Mouse (Mus musculus): ENCODE results near the gene Adgrg2.

Gene Adgrg2

GRCm38 (mm10) chrX:160390464-160390956 lies at the start of gene Adgrg2:
Gene Adgrg2 (plus strand): TSS chrX:160390690.
- DNase-seq (ENCODE audit: low read depth, low spot score) = no peak

GRCm38 (mm10) chrX:160350995-160351394 lies 39.5 kb upstream of the Adgrg2 start:
- no peak for DNase-seq (ENCODE audit: low read depth, low spot score)

DNA sequence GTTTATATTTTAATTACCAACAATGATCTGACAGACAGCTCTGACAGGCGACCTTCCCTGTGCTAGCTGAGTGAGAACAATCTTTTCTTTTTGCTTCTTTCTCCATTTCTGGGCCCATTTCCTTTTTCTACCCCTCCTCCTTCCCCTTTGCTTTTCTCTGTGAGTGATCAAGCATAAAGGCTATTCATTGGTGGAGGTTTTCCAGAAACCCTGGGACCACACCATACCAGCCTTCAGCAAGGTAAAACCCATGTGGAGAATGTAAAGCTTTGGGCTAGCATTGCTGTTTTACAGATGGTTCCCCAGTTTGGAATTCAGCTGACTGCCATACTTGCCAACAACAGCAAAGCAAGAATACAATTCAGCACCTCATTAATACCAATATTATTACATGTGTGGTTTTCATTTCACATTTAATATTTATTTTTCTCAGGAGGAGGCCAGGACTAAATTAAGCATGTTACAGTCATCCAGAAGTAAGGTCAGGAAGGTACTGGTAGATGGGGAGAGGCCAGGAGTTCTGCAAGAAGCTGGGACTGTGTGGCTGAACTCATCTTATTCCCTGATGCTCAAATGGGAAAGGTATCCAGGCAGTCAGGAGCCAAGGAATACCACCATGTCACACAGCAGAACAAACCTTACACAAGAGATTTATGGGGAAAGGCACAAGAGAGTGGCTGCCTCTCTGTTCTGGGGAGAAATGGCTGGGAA lies 38.4 kb upstream of the Adgrg2 start:
- no peak for DNase-seq (ENCODE audit: low read depth, low spot score)

GRCm38 (mm10) chrX:160384748-160385501 lies 5.6 kb upstream of the Adgrg2 start:
- no peak for DNase-seq (ENCODE audit: low read depth, low spot score)

GRCm38 (mm10) chrX:160385502-160385772 lies 5.1 kb upstream of the Adgrg2 start:
- DNase-seq (ENCODE audit: low read depth, low spot score) = no peak

DNA sequence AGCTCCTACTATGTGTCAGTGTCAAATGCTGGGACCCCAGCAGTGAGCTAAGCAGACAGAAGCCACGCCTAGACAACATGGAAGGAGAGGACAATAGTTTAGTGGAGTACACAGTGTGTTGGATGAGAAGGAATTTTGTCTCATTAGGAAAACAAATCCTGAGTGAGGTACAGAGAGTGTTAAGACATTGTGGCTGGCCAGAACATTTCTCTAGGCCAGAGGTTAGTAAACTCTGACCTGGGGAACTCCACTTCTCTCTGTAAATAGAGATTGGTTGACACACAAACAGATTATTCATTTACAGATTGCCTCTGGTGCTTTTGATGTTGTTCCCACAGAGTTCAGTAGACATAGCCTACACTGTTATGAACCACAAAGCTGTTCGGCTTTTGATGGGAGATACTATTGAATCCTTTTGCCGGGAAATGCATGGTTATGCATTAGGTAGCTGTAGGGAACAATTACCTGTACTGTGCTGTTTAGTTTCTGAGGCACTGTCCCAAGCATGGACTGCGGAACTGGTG lies 22.5 kb downstream of the Adgrg2 start:
- DNase-seq (ENCODE audit: low read depth, low spot score) = no peak

GRCm38 (mm10) chrX:160413881-160414395 lies 23.4 kb downstream of the Adgrg2 start:
- no peak for DNase-seq (ENCODE audit: low read depth, low spot score)

DNA sequence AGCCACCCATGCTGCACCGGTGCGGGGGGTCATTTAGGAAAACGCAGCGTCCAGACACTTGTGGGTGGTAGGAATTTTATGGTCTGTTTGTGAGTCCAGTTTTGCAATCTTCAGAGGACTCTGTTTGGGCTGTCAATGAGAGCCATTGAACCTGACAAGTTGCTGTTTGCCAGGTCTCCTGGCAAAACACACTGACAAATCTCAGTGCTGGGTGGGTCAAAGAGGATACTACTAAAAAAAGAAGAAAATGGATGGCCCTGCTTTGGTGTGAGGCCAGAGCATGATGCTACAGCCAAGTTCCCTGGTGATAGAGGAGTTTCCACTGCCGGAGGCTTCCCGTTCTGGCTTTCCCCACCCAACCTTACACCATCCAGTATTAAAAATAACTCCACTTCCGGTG lies 27.9 kb downstream of the Adgrg2 start:
- no peak for DNase-seq (ENCODE audit: low read depth, low spot score)

DNA sequence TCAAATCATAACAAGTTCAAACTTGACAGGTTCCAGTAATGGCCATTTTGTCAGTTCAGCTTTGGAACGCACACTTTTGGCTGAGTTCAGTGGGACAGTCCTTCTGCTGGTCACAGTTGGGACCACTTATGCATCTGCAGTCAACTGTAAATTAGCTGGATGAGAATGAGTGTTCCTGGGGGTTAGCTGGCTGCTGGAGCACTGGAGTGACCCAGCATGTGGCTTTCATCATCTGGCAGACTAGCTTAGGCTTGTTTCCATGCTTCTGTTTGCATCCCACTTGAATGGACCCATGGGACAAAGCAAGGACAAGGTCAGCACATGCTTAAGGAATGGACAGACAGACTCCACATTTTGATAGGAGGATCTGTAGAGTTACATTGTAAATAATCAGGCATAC lies 33.2 kb downstream of the Adgrg2 start:
- no peak for DNase-seq (ENCODE audit: low read depth, low spot score)

DNA sequence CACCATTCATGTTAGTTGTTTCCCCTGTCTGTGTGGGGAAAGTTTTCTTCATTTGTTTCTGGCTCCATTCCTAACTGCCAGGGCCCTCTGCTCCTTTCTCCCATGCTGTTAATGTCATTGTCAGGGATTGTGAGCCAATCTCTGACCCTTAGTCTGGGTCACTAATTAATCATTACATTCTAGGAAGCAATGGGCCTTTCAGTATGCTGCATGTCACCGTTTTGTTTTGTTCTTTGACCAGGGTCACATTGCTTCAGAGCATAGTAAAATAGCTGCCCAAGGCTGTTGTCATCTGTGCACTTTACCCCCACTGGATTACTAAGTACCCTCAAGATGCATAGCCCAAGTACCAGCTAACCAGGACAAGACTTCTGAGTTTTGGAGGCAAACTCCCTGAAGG lies 36.0 kb downstream of the Adgrg2 start:
- DNase-seq (ENCODE audit: low read depth, low spot score) = no peak

DNA sequence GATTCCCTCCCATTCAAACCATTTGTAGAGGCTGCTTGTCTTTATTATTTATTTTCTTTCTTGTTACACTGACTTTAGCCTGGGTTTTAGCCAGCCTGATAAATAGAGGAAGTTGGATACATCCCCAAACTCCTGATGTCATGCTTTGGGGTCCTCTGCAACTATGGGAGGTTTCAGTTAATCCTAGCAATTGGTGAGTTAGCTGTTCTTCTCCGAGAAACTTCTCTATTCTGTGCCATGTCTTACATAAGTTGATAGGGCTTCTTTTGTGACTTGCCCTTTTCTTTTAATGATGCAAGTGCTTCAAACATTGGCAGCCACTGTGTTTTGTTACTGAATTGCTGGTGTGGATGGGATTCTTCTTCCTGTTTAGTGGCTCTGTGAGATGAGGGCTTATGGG lies 36.4 kb downstream of the Adgrg2 start:
- DNase-seq (ENCODE audit: low read depth, low spot score) = no peak

DNA sequence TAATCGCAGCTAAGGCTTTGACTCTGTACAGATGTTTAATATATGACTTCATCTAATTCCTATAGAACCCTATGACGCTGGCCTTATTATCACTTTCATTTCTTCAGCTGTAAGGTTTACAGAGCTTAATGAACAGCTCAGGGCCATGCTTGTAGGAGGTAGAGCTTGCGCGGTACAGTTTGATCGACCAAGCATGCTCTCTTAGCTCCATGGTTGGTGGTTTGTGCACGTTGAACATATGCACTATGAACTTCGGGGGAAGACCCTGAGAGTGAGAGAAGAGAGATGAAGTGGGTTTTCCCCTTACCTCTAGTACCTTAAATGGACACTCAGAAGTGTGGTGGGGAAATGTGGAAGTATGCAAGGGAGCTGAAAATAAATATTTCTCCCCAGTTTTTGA lies 41.7 kb downstream of the Adgrg2 start:
- no peak for DNase-seq (ENCODE audit: low read depth, low spot score)

DNA sequence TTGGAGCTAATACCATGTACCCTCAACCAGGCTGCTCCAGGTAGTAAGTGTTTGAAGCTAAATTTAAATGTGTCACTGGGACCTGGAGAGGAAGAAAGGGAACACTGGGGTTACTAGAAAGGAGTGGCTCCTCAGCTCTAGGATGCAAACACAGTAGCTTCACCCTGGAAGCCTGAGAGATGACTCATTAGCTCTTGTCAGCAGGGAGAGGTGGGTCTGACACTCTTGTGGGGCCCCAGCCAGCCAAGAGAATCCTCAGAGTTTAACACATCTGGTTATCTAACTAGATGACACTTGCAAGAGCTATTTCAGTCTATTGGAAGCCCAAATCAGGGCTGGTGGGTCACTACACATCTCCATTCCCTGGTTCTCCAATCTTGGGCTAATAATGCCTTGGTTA lies 50.8 kb downstream of the Adgrg2 start:
- no peak for DNase-seq (ENCODE audit: low read depth, low spot score)

GRCm38 (mm10) chrX:160448351-160448750 lies 57.9 kb downstream of the Adgrg2 start:
- no peak for DNase-seq (ENCODE audit: low read depth, low spot score)

DNA sequence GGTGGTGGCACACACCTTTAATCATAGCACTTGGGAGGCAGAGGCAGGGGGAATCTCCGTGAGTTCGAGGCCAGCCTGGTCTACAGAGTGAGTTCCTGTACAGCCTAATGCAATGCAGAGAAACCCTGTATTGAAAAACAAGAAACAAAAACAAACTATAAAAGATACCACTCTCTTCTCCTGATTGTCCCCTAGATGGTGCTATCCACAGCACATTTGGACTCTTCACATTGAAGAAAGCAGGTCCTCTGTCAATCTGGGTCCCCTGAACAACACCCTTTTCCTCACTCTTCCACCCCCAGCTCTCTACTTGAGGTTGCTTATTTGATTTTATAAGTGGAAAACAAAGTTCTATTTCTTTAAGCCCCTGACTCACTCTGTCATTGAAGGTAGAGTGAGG lies 58.9 kb downstream of the Adgrg2 start:
- DNase-seq (ENCODE audit: low read depth, low spot score) = no peak

GRCm38 (mm10) chrX:160455686-160456085 lies 65.2 kb downstream of the Adgrg2 start:
- DNase-seq (ENCODE audit: low read depth, low spot score) = no peak

DNA sequence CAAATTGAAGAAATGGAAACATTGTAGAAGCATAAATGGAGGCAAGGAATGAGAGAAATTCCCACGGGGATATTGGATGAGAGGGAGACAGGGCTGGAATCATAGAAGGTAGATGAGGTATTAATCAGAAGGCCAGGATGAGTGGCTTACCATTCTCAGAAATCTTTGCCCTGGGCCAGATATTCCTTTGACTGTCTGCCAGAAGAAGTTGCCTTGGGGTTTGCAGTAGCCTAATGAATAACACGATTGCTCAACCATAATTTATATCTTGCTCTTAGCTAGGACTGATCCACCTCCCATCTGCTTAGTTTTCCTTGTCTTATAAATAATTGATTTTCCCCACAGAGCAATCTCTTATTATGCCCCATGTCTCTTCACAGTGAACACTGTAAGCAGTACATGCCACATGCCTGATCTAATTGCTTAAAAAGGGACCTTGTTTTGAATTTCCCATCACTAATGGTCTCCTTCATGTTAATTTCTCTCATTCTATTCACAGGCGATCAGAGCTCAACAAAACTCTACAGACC lies 80.8 kb downstream of the Adgrg2 start:
- no peak for DNase-seq (ENCODE audit: low read depth, low spot score)

GRCm38 (mm10) chrX:160489784-160490183 lies 99.3 kb downstream of the Adgrg2 start:
- no peak for DNase-seq (ENCODE audit: low read depth, low spot score)

GRCm38 (mm10) chrX:160494333-160494732 lies 103.8 kb downstream of the Adgrg2 start:
- DNase-seq (ENCODE audit: low read depth, low spot score) = no peak

DNA sequence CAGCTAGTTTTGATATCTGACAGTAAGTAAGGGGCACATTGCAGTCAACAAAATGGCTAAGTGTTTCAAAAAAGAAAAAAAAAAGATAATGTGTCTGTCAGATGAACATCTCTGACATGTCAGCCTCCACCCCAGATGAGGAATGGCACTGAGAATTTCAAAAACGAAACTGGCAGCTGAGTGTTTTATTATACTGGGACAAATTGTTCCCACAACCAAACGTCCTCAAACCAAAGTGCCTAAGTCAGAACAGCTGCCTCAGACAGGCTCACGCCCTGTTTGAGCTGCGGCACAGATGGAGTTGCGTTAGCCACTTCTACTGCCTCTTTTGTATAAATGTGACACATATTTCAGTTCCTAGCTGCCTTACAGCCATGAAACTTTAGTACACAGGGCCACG lies 104.4 kb downstream of the Adgrg2 start:
- DNase-seq (ENCODE audit: low read depth, low spot score) = no peak

DNA sequence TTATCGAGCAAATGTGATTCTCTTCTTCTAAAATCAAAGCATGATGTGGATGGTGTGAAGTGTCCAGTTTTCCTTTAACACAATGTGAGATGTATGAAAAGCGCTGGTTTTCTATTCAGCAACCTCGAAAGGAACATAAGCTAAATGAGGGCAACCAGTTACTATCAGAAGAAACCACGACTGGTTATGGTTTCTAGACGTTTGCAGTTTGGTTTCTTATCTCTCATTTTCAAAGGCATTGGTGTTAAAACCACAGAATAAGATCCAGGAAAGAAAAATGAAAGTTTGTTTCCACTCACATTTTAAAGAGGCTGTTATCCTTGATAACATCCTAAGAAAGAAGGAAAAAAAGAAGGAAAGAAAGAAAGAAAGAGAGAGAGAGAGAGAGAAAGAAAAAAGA lies 106.0 kb downstream of the Adgrg2 start:
- DNase-seq (ENCODE audit: low read depth, low spot score) = no peak

DNA sequence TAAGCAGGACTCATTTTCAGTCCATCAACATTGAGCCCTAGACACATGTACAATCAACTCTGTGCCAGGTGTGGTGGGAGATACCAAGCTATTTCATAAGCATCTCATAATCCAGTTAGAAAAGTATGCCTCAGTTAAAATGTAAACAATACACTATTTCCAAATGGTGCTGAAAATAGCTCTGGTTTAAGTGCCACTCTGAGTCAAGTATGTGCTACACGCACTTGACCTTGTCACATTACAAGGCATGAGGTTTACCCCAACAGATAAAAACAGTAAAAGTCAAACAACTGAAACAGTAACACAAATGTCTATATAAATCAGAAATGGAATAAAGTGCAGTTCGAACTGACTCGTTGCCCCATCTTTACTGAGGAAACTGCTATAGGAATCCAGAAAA lies 110.6 kb downstream of the Adgrg2 start:
- DNase-seq (ENCODE audit: low read depth, low spot score) = no peak

GRCm38 (mm10) chrX:160501687-160502047 lies 111.2 kb downstream of the Adgrg2 start:
- no peak for DNase-seq (ENCODE audit: low read depth, low spot score)
